Mouse (Mus musculus) hindbrain, embryonic 12.5 days (tissue): Measurements from ENCODE around the gene Loxl3. TPM values are rescaled to one million over a fixed set of nuclear protein-coding genes. Genes with fewer than 3 reads are reported as not detected.

Source experiments
- ATAC-seq: fragments of 200-750 bp; cut with Nextera tagmentation; 2 replicates; pipeline ENCODE4 v1.8.0; 2017; ENCODE audit warnings: moderate TSS enrichment; ENCODE audit not compliant: low FRiP score
- H3K27ac ChIP-seq: fragments of 300-500 bp; sonication (generic); 2 replicates; pipeline ENCODE4 v1.5.1; 2016; ENCODE audit warnings: mild to moderate bottlenecking
- H3K27me3 ChIP-seq: fragments of 300-500 bp; sonication (generic); 2 replicates; pipeline ENCODE4 v1.6.1; 2016; ENCODE audit warnings: mild to moderate bottlenecking
- H3K36me3 ChIP-seq: fragments of 300-500 bp; sonication (generic); 2 replicates; pipeline ENCODE4 v1.6.1; 2016; ENCODE audit warnings: mild to moderate bottlenecking
- H3K4me1 ChIP-seq: fragments of 300-500 bp; sonication (generic); 2 replicates; pipeline ENCODE4 v1.6.1; 2016
- H3K4me2 ChIP-seq: fragments of 300-500 bp; sonication (generic); replicated peaks from 2 replicates; pipeline ENCODE4 v1.6.1; 2016; ENCODE audit warnings: mild to moderate bottlenecking
- H3K4me3 ChIP-seq: fragments of 300-500 bp; sonication (generic); 2 replicates; pipeline ENCODE4 v1.5.1; 2016; ENCODE audit warnings: mild to moderate bottlenecking
- H3K9ac ChIP-seq: fragments of 300-500 bp; sonication (generic); 2 replicates; pipeline ENCODE4 v1.6.1; 2016; ENCODE audit warnings: mild to moderate bottlenecking, moderate library complexity
- H3K9me3 ChIP-seq: fragments of 300-500 bp; sonication (generic); replicated peaks from 2 replicates; pipeline ENCODE4 v1.6.1; 2016; ENCODE audit warnings: mild to moderate bottlenecking
- WGBS: fragments of 180-500 bp; shearing (Covaris S2); methylation state at CpG from one replicate; pipeline ENCODE4 v1.1.7; 2016; 5-methylcytosine and 5-hydroxymethylcytosine counted together
- polyA plus RNA-seq: library from polyadenylated mRNA; unstranded; fragments of >200 nt; fragmentation: Nextera tagmentation; extraction: Ambion mirVana; gene quantifications from 2 replicates; pipeline ENCODE4 v1.2.1, GENCODE M21; 2016

Gene Loxl3
- polyA plus RNA-seq, 1 experiment from 2014 or later, result 16.8 TPM

DNA sequence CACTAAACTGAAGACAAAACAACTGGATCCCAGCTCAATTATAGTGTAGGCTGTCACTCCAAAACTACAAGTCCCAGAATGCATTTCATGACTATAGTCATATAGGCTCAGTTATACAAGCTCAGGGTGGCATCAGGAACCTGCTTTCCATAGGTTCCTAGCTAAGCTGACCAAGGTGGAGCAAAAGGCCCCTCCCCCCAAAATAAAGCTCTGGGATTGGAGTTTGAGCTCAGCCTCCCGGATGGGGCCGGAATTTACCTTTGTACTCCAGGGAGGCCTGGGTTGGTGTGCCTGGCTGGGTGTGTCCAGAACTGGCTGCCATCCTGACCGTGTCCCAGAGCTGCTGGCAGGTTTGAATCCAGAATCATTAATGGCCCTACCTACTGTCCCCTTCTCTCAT is 23.8 kb downstream of the Loxl3 start, which contains the start of gene Dqx1:
Dqx1 (plus strand) TSS at position 55 of the 400 bp plus-strand sequence.
- Histone ChIP-seq H3K4me1 (peaks cover 22% of the 10 kb centered on the region), H3K9me3 (no peaks in the 10 kb centered on the region), H3K27me3 (peaks cover 22% of the 10 kb centered on the region), H3K36me3 (peaks cover 12% of the 10 kb centered on the region), H3K27ac (no peak within 1 kb of the TSS), H3K4me3 (no peak within 1 kb of the TSS), H3K4me2 (no peak within 1 kb of the TSS), H3K9ac (no peak within 1 kb of the TSS)
- no peak for ATAC-seq
- WGBS, result 61% methylated on average over 3 of the region's 3 CpGs

DNA sequence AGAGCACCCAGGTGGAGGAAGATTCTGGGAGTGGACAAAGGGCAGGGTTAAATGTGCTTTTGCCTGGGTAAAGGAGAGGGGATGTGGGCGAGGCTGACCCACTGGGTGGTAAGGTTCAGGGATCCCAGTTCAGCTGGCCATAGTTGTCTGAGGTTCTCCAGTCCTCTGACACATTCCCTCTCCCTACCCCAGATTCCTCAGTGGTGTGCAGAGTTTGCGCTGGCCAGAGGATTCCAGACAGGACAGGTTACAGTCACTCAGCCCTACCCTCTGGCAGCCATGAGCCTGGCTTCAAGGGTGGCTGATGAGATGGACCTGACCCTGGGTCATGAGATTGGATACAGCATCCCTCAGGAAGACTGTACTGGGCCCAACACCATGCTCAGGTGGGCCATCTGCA is 24.8 kb downstream of the Loxl3 start:
- Histone ChIP-seq H3K36me3 (peaks cover 12% of the 10 kb centered on the region), H3K9me3 (no peaks in the 10 kb centered on the region), H3K9ac (no peak overlapping the region), H3K27ac (no peak overlapping the region), H3K27me3 (peaks cover 31% of the 10 kb centered on the region), H3K4me1 (peaks cover 13% of the 10 kb centered on the region), H3K4me2 (no peak overlapping the region), H3K4me3 (no peak overlapping the region)
- 88% methylated on average over 2 of the region's 2 CpGs for WGBS
- no peak for ATAC-seq

DNA sequence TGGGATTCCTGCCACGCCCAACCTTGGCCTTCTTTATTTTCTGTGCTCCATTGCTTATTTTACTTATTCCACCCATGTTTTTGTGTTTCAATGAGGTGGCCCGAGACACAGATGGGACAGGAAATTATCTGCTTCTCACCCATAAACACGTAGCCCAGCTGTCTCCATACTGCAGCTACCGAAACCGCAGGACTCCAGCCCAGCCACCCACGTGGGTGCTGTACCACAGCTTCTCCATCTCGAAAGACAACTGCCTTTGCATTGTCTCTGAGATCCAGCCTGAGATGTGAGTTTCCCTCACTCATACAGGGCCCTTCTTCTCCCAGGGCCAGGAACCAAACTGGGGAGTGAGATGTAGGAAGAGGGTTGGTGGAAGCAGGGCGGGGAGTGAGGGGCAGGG is 32.0 kb downstream of the Loxl3 start:
- no peaks in the 10 kb centered on the region for H3K36me3 ChIP-seq
- H3K27ac ChIP-seq, result no peak overlapping the region
- peaks cover 99% of the 10 kb centered on the region for H3K27me3 ChIP-seq
- 46% methylated on average over 8 of the region's 8 CpGs for WGBS
- ATAC-seq, result no peak
- H3K4me2 ChIP-seq, result no peak overlapping the region
- H3K9ac ChIP-seq, result no peak overlapping the region
- peaks cover 14% of the 10 kb centered on the region for H3K4me1 ChIP-seq
- H3K4me3 ChIP-seq, result no peak overlapping the region
- no peaks in the 10 kb centered on the region for H3K9me3 ChIP-seq

DNA sequence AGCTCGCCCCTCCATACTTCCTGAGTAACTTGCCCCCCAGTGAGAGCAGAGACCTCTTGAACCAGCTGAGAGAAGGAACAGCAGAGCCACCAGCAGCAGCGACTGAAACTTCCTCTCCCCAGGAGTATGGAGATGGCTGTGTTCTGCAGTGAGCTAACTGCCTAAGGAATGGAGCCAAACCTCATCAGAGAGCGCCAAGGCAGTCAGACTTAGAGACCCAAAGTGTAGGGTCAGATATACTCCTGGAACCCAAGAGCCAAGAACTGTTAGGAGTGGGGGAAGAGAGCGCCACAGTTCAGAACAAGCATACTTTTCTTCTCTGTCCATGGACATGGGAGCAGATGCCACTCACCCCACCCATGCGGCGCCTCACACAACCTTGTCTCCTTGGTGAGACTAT is 32.5 kb downstream of the Loxl3 start:
- ATAC-seq, result no peak
- H3K4me2 ChIP-seq, result no peak overlapping the region
- WGBS, result 19% methylated on average over 6 of the region's 6 CpGs
- H3K27me3 ChIP-seq, result peaks cover 99% of the 10 kb centered on the region
- H3K36me3 ChIP-seq, result no peaks in the 10 kb centered on the region
- H3K27ac ChIP-seq, result no peak overlapping the region
- no peak overlapping the region for H3K9ac ChIP-seq
- no peak overlapping the region for H3K4me3 ChIP-seq
- H3K4me1 ChIP-seq, result peaks cover 19% of the 10 kb centered on the region
- no peaks in the 10 kb centered on the region for H3K9me3 ChIP-seq

DNA sequence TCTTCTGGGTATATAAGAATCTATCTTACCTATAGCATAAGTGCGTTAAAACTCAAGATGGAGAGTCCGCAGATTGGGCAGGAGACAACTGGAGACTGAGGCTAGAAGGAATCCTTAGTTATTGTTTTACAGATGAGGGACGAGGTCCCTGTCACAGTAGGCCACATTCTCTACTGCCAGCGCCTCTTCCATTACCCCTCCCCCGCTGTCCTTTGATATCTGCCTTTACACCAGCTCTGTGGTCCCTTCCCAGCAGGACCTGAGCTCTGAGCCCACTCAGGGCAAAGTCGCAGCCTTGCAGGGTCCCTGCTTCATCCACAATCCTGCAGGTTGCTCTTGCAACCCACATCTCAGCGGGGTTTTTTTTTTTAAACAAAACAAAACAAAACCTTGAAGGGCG is 34.2 kb downstream of the Loxl3 start:
- WGBS, result 3% methylated on average over 8 of the region's 8 CpGs
- no peak for ATAC-seq
- no peaks in the 10 kb centered on the region for H3K9me3 ChIP-seq
- H3K27ac ChIP-seq, result no peak overlapping the region
- no peak overlapping the region for H3K9ac ChIP-seq
- H3K4me1 ChIP-seq, result peaks cover 19% of the 10 kb centered on the region
- H3K4me3 ChIP-seq, result 0 out of 2 replicates have a peak overlapping the region, but pooled peaks have one; percentile 23
- no peaks in the 10 kb centered on the region for H3K36me3 ChIP-seq
- H3K4me2 ChIP-seq, result no peak overlapping the region
- peaks cover 99% of the 10 kb centered on the region for H3K27me3 ChIP-seq

DNA sequence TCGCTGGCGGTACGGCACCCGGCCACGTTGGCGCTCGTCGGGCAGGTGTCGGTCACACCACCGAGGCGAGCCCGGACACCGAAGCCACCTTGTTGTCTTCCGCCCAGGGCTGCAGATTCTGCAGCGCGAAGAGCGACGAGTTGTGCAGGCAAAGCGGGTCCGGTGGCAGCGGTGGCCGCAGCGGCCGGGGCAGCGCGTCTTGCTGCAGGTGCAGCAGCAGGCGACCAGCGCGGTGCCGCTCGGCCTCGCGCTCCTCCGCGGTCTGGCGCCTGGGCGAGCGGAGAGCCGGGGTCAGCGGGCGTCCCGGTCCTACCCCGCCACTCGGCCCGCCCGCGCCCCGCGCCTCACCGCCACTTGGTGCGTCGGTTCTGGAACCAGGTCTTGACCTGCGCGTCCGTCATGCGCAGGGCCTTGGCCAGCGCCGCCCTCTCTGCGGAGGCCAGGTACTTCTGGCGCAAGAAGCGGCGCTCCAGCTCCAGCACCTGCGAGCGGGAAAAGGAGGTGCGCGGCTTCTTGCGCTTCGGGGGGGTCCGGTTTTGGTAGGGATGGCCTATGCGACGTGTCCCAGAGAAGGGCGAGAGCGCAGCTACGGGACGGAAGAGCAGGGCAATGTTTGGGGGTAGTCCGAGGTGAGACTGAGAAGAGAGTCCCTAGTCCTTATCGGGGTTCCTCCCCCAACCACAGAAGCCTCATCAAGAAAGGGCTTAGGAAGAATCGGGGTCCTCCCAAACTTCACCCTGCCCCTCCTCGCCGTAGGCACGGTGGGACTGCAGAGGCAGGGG is 34.9 kb downstream of the Loxl3 start:
- H3K4me2 ChIP-seq, result peak overlapping the region; percentile 21
- peaks cover 19% of the 10 kb centered on the region for H3K4me1 ChIP-seq
- H3K27ac ChIP-seq, result no peak overlapping the region
- 1% methylated on average over 72 of the region's 81 CpGs for WGBS
- H3K9me3 ChIP-seq, result no peaks in the 10 kb centered on the region
- no peak overlapping the region for H3K9ac ChIP-seq
- peaks cover 99% of the 10 kb centered on the region for H3K27me3 ChIP-seq
- peak overlapping the region; percentile 23 for H3K4me3 ChIP-seq
- no peak for ATAC-seq
- no peaks in the 10 kb centered on the region for H3K36me3 ChIP-seq

DNA sequence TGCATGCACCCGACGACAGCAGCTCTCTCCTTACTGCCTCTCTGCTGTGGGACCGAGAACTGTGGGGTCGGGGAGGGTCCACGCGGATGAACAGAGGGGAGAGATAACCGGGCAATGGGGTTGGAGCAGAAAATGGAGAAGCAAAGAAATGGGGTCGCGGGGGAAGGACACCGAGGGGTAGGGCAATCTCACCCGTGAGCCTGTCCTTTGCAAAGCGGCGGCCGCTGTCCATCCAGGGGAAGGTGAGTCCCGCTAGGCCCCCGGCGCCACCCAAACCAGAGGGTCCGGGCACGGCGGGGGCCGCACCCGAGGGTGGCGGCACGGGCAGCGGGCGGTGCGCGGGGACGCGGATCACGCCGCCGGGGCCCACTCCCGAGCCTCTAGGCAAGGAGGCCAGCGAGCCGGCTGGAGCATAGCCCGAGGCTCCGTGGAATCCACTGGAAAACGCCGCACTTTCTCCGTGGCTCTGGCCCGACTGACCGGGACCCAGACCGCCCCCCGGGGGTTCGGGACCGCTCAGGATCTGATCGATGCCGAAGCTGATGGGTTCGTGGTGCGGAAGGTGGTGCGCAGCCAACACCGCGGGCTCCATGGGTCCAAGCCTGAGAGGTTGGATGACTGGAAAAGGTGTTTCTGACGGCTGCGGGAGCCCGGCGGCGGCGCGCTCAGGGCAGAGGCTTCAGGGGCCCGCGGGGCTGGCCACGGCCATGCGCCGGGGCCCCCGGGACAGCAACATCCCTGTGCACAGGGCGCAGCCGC is 35.7 kb downstream of the Loxl3 start:
- Histone ChIP-seq H3K9ac (no peak overlapping the region), H3K27ac (no peak overlapping the region)
- ATAC-seq, result no peak

DNA sequence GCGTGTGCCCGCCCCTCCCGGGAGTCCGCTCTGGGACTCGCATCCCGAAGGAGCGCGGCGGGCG is 36.1 kb downstream of the Loxl3 start, which contains the start of gene Tlx2:
Tlx2 (minus strand) TSS at position 47 of the 64 bp plus-strand sequence.
- H3K4me3 ChIP-seq, result peak within 1 kb of the TSS; percentile 23
- H3K9me3 ChIP-seq, result no peaks in the 10 kb centered on the region
- H3K4me2 ChIP-seq, result peak within 1 kb of the TSS; percentile 28; the same call in 1 of the 2 replicates
- H3K36me3 ChIP-seq, result no peaks in the 10 kb centered on the region
- H3K4me1 ChIP-seq, result peaks cover 19% of the 10 kb centered on the region
- ATAC-seq, result no peak
- peaks cover 99% of the 10 kb centered on the region for H3K27me3 ChIP-seq
- no peak within 1 kb of the TSS for H3K9ac ChIP-seq
- H3K27ac ChIP-seq, result no peak within 1 kb of the TSS
- WGBS, result 3% methylated on average over 10 of the region's 10 CpGs

More for the DNA sequence above, 35.7 kb downstream of the Loxl3 start:
- WGBS, result 2% methylated on average over 69 of the region's 69 CpGs
- Histone ChIP-seq H3K9me3 (no peaks in the 10 kb centered on the region), H3K4me3 (peak overlapping the region; percentile 23), H3K4me2 (peak overlapping the region; percentile 28; the same call in 1 of the 2 replicates), H3K4me1 (peaks cover 19% of the 10 kb centered on the region), H3K27me3 (peaks cover 99% of the 10 kb centered on the region), H3K36me3 (no peaks in the 10 kb centered on the region)

DNA sequence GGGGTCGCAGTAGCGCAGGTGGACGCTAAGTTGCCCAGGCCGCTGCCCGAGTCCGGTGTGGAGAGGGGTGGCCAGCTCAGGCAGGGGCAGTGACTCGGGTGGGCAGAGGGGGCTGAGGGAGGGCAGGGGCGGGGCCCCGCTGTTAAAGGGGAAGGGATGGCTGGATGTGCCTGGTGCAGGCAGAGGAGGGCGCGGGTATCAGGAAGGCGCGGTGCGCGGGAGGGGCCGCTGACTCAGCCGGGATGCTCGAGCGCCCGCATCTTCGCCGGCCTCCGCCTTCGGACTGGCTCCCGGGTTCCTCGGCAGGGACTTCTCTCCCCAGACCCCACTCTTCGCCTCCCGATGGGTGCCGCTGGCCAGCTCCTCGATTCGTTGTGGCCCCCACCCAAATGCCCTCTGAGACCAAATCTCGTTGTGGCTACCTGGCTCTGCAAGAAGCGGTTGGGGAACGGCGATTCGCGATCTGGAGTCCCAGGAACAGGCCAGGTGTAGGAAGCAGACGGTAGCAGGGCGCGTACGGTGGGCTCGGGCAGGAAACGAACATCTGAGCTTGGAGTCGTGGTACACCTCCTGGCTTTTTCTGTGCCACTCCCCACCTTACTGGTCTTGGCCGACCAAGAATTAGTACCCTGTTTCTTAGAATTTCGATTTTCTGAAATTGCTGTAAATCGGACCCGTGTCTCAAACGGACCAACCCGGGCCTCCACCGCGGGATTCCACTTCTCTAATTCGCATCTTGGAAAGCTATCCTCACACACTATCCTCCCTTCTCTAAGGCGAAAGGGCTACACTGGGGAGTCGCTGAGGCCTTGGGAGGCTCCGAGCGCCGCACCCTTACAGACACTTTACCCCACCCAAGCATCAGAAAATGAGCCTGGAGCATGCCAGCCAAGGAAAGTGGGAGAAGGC is 36.6 kb downstream of the Loxl3 start:
- peaks cover 19% of the 10 kb centered on the region for H3K4me1 ChIP-seq
- H3K4me2 ChIP-seq, result peak overlapping the region; percentile 28; the same call in 1 of the 2 replicates
- 1% methylated on average over 50 of the region's 58 CpGs for WGBS
- no peaks in the 10 kb centered on the region for H3K36me3 ChIP-seq
- no peak overlapping the region for H3K9ac ChIP-seq
- H3K9me3 ChIP-seq, result no peaks in the 10 kb centered on the region
- H3K27ac ChIP-seq, result no peak overlapping the region
- 0 out of 2 replicates have a peak, but pooled peaks have one; percentile 26 for ATAC-seq
- peaks cover 99% of the 10 kb centered on the region for H3K27me3 ChIP-seq
- H3K4me3 ChIP-seq, result peak overlapping the region; percentile 23

DNA sequence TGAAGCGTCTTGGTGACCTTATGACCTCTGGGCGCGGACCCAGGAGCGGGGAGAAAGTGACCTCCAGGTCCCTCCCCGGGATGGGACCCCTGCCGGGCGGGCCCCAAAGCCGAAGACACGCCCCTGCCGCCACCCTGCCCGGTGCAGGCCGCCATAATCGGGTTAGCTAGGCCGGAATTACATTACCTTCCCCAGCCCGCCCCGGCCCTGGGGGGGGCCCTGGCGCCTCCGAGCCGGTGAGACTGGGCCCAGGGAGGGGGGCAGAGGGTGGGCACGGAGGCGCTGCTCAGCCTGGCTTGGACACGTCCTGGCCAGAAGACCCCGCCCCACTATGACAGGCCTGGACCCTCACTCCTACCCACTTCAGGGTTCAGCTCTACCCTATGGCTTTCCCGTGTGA is 37.2 kb downstream of the Loxl3 start:
- Histone ChIP-seq H3K4me2 (peak overlapping the region; percentile 17; the same call in 1 of the 2 replicates), H3K36me3 (no peaks in the 10 kb centered on the region), H3K9me3 (no peaks in the 10 kb centered on the region), H3K27ac (no peak overlapping the region), H3K9ac (no peak overlapping the region), H3K27me3 (peaks cover 99% of the 10 kb centered on the region), H3K4me3 (peak overlapping the region; percentile 14), H3K4me1 (peaks cover 19% of the 10 kb centered on the region)
- 2% methylated on average over 19 of the region's 24 CpGs for WGBS
- peak; percentile 41; the same call in 1 of the 2 replicates for ATAC-seq

DNA sequence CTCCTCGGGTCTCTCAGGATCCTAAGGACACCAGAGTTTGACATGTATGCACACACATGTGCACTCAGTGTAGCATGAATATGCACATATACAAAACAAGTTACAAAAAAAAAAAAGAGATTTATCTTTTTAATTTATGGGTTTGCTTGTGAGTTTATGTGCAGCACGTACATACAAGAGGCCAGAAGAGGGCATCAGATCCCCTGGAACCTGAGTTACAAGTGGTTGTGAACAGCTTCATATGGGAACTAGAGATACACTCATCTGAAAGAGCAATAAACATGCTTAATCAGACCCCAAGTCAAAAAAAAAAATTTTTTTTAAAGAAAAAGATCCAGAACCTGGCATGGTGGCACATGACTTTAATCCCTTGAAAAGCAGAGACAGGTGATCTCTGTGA is 41.0 kb downstream of the Loxl3 start:
- Histone ChIP-seq H3K9ac (no peak overlapping the region), H3K4me2 (no peak overlapping the region), H3K36me3 (0 out of 2 replicates have a peak, but pooled peaks cover 2% of the 10 kb centered on the region), H3K4me1 (peaks cover 30% of the 10 kb centered on the region), H3K27ac (no peak overlapping the region), H3K27me3 (peaks cover 72% of the 10 kb centered on the region), H3K4me3 (no peak overlapping the region), H3K9me3 (no peaks in the 10 kb centered on the region)
- 22% methylated on average over 2 of the region's 2 CpGs for WGBS
- ATAC-seq, result no peak
